Mouse (Mus musculus): ENCODE measurements at regions not wholly inside any gene's neighbourhood (a gene's known extent, or its start where the extent isn't known, plus 50 kb on each side); places are given as distances from the start of the nearest gene placed in this dataset.
"Not testable (repeated sequence)": the region's sequence is repeated elsewhere in the genome, so short reads cannot be mapped to it uniquely, and the experiment has no call there.

GRCm38 (mm10) chr3:120531880-120532580 lies 639.5 kb downstream of the Rwdd3 start:
- DNase-seq (ENCODE audit: low spot score in 2 of 2): no peak

DNA sequence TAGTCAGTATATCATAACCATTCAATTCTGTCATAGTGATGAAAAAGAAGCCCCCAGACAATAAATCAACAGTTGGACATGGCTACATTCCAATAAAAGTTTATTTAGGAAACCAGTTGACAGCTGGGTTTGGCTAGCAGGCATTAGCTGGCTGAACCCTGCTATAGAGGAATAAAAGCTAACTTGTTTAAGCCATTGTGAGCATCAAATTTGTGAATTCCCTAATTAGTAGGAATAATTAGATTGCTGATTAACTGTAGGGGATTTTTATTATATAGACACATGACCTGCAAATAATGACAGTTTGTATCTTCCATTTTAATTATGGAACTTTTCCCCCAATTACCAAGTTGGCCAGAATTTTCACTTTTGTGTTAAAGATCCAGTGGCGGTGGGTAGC lies 659.8 kb downstream of the Rwdd3 start:
- no peak for DNase-seq (ENCODE audit: low spot score in 2 of 2)

GRCm38 (mm10) chr3:120498937-120499336 lies 672.6 kb downstream of the Rwdd3 start:
- DNase-seq (ENCODE audit: low spot score in 2 of 2): no peak

GRCm38 (mm10) chr3:120477934-120478333 lies 693.6 kb downstream of the Rwdd3 start:
- DNase-seq (ENCODE audit: low spot score in 2 of 2): no peak

DNA sequence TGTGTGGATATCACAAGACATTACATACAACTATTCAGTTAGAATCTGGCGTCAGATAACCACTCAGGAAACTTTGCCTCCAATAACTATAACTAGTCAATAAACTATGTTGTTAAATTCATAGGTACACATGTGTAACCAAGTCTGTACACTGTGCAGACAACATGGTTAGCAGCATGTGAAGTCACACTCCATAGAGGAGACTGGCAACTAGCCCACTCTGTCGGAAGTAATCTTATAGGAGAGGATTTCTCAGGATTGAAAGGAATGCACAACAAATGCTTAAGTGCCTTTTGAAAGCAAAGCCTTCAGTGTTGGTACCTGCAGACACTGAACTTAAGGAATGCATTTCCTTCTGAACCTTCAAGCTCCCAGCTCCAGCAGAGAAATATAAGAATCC lies 693.0 kb upstream of the Ptbp2 start:
- no peak for DNase-seq (ENCODE audit: low spot score in 2 of 2)

GRCm38 (mm10) chr3:120473645-120474038 lies 689.4 kb upstream of the Ptbp2 start:
- peak in 1 of 2 experiments; percentile 43 for DNase-seq (ENCODE audit: low spot score in 2 of 2)

GRCm38 (mm10) chr3:120472687-120473644 lies 688.7 kb upstream of the Ptbp2 start:
- peak in 1 of 2 experiments; percentile 1 for DNase-seq (ENCODE audit: low spot score in 2 of 2)

- DNase-seq (ENCODE audit: low spot score in 2 of 2): no peak
Observed at GRCm38 (mm10) chr3:120471878-120472444, 687.7 kb upstream of the Ptbp2 start.

GRCm38 (mm10) chr3:120468887-120469286 lies 684.6 kb upstream of the Ptbp2 start:
- DNase-seq (ENCODE audit: low spot score in 2 of 2): no peak

DNA sequence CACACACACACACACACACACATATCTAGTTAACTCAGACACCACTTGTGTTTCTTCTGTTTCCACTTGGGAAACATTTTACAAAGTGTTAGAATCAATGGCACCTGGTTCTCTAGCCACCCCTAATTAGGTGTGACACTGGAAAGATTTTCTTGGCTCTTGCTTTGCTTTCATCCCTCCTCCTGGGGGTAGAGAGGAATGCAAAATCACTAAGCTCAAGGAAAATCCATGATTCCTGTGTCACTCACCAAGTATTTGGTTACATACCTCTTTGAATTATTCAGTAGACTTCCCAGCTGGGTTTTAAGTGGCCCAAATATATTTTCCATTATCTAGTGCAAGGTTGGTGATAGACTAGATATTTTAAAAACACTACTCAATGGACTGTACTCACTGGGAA lies 676.5 kb upstream of the Ptbp2 start:
- DNase-seq (ENCODE audit: low spot score in 2 of 2): no peak

DNA sequence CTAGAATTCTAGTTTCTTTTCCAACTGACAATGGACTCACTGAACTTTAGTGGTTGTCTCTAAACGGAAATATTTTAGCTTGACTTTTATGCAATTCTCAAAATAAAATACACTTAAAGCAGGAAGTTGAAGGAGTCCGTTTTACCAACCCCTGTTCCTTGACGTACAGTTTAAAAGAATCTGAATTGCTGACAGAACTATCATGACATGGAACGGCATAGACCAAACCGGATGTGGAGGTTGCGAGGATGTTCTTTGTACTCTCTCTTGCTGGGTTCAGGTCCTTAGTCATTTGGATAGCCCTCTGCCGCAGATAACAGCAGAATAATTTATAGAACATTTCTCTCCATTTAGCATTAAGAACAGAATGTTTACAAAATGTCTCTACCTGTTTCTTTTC lies 673.6 kb upstream of the Ptbp2 start:
- no peak for DNase-seq (ENCODE audit: low spot score in 2 of 2)

- no peak for DNase-seq (ENCODE audit: low spot score in 2 of 2)
Observed at GRCm38 (mm10) chr3:120441127-120441526, 656.9 kb upstream of the Ptbp2 start.

DNA sequence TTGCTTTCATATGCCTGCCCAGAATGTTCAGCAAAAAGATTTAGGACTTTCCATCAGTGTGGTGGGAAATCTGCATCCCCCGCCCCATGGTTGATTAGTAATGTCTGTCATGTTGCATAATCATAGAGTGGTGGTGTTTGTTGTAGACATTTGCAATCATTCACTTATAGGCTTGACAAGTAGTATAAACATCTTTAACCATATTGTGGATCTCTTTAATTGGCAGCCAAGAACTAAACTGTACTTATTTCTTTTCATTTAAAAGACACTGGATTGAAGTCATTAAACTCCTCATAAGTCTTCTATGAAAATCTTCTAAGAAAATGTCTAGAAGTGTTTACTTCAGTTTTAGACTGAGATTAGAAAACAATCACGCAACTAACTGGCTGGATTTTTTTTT lies 646.0 kb upstream of the Ptbp2 start:
- DNase-seq (ENCODE audit: low spot score in 2 of 2): no peak

GRCm38 (mm10) chr3:120416634-120417033 lies 632.4 kb upstream of the Ptbp2 start:
- no peak for DNase-seq (ENCODE audit: low spot score in 2 of 2)

GRCm38 (mm10) chr3:120375688-120376289 lies 591.5 kb upstream of the Ptbp2 start:
- DNase-seq (ENCODE audit: low spot score in 2 of 2): no peak

DNA sequence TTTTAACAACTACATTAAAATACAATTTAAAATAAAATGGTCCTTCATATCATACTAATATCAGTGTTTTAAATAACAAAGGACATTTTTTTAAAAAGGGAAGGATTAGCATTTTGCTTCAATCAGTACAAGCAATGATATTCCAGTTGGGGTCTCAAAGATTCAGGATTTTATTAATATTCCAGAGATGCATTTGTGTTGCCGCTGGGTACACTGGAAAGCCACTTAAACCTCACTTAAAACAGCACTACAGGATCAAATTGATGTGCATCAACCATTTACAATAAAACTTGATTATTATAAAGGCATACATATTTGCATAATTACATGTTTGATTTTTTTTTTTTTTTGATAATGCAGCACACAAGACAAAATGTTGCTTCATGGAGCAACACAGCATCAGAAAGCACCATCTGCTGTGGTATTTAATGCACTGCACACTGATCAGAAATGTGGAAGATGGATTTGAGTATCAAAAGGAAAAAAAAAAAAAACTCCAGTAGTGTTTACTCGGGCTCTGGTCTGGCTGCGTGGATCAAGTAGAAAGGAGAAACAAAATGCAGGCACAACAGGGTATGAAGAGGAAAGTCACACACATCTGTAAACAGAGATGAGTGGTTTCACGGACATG lies 558.6 kb upstream of the Ptbp2 start:
- DNase-seq (ENCODE audit: low spot score in 2 of 2): no peak

- no peak for DNase-seq (ENCODE audit: low spot score in 2 of 2)
Observed at GRCm38 (mm10) chr3:120341882-120342281, 557.6 kb upstream of the Ptbp2 start.

DNA sequence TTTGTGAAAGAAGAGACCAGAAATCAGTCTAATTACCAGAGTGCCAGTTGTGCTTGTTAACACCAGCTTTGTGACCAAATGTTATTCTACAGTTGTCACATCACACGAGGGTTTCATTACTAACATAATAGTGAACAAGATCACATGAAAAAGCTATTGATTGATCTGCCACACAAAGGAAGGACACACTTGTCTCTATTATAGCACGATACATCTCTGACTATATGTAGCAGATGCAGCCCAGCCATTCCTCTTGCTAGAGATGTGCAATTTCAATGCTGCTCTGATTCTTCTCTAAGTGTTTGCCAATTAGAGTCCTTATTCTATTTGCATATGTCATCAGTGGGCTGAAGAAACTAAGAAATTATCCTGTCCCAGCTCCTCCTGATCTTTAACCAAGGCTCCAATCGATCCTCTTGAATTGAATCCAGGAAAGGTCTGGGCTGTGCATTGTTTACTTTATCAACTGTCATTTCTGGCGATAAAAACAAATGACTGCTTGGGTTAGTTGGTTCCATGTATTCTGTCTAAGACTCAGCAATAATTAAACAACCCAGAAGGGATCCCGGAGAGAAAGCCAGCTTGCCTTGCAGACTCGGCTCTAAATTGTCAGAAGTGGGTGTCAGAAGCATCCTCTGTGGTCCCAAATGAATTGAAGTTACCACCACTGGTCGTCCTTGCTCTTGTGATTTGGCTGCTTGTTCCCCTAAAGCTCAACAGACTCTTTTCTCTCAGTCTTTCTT lies 551.7 kb upstream of the Ptbp2 start:
- no peak for DNase-seq (ENCODE audit: low spot score in 2 of 2)

GRCm38 (mm10) chr3:120307042-120307441 lies 522.8 kb upstream of the Ptbp2 start:
- not testable (repeated sequence) for DNase-seq (ENCODE audit: low spot score in 2 of 2)

DNA sequence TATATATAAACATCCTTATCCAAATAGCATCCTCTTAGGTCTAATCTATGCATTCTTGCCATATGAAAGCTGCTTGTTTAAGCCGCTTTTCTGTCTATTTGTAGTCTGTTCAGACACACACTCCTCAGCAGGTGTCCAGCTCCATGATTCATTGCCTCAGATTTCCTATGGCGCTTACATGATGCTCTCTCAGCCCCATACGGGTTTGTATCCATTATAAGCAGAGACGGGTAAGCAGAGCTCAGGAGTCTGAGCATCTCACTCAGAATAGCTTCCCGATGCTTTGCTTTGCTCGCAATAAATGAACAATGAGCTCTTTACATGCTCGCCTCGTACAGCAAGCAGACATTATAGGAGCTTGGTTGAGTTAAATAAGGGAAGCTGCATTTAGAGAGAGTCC lies 521.3 kb upstream of the Ptbp2 start:
- no peak for DNase-seq (ENCODE audit: low spot score in 2 of 2)
